Mouse (Mus musculus) adrenal gland, postnatal 14 days (tissue): Measurements from ENCODE around the gene Adipor1. TPM values are rescaled to one million over a fixed set of nuclear protein-coding genes. Genes with fewer than 3 reads are reported as not detected.
"Not testable (repeated sequence)": the region's sequence is repeated elsewhere in the genome, so short reads cannot be mapped to it uniquely, and the experiment has no call there.

ENCODE experiments used
- DNase-seq: peaks from one replicate; pipeline ENCODE4 v3.0.0; 2021; ENCODE audit warnings: mixed read lengths
- total RNA-seq: library from RNA; stranded (reverse); gene quantifications from 2 replicates; pipeline ENCODE4 v1.2.3, GENCODE M21; 2021

Adipor1 gene
- total RNA-seq, 1 experiment from 2014 or later = 119 TPM

- no peak for DNase-seq
These were observed 4.0 kb downstream of the Adipor1 start for GRCm38 (mm10) chr1:134419176-134419575.

GRCm38 (mm10) chr1:134419751-134420458, 4.7 kb downstream of the Adipor1 start:
- peak; percentile 90 for DNase-seq

- DNase-seq = no peak
These were observed 8.7 kb downstream of the Adipor1 start for GRCm38 (mm10) chr1:134423911-134424310.

- no peak for DNase-seq
These were observed 11.1 kb downstream of the Adipor1 start for GRCm38 (mm10) chr1:134426289-134426688.

GRCm38 (mm10) chr1:134433002-134433401, 17.8 kb downstream of the Adipor1 start:
- DNase-seq = no peak

- DNase-seq = no peak
These were observed 18.3 kb downstream of the Adipor1 start for GRCm38 (mm10) chr1:134433473-134433872.

- DNase-seq = peak; percentile 48
These were observed 20.2 kb downstream of the Adipor1 start for GRCm38 (mm10) chr1:134435414-134435813.

GRCm38 (mm10) chr1:134440437-134440836, 25.3 kb downstream of the Adipor1 start:
- no peak for DNase-seq

GRCm38 (mm10) chr1:134441737-134442136, 26.6 kb downstream of the Adipor1 start:
- not testable (repeated sequence) for DNase-seq

- DNase-seq = no peak
These were observed 27.2 kb downstream of the Adipor1 start for GRCm38 (mm10) chr1:134442394-134442793.

- not testable (repeated sequence) for DNase-seq
These were observed 28.1 kb downstream of the Adipor1 start for GRCm38 (mm10) chr1:134443288-134443687.

GRCm38 (mm10) chr1:134445418-134445817, 30.2 kb downstream of the Adipor1 start:
- DNase-seq = peak; percentile 66

GRCm38 (mm10) chr1:134448537-134448936, 33.4 kb downstream of the Adipor1 start:
- not testable (repeated sequence) for DNase-seq

GRCm38 (mm10) chr1:134450201-134450600, 35.0 kb downstream of the Adipor1 start:
- DNase-seq = no peak

GRCm38 (mm10) chr1:134450986-134451385, 35.8 kb downstream of the Adipor1 start:
- peak; percentile 68 for DNase-seq

GRCm38 (mm10) chr1:134454904-134455824, 40.0 kb downstream of the Adipor1 start, which contains the start of gene Klhl12:
Gene Klhl12, plus strand, starts transcription at chr1:134455531.
- peak; percentile 97 for DNase-seq

GRCm38 (mm10) chr1:134456060-134456459, 40.9 kb downstream of the Adipor1 start:
- DNase-seq = no peak

- no peak for DNase-seq
These were observed 43.1 kb downstream of the Adipor1 start for GRCm38 (mm10) chr1:134458139-134458727.

GRCm38 (mm10) chr1:134460294-134461284, 45.4 kb downstream of the Adipor1 start:
- no peak for DNase-seq
